Mouse (Mus musculus): ENCODE measurements around the gene Vwce. TPM values are rescaled to one million over a fixed set of nuclear protein-coding genes. Genes with fewer than 3 reads are reported as not detected.

Vwce gene
- polyA plus RNA-seq (2015; fragmentation: Nextera tagmentation; extraction: Ambion mirVana), result 0.38 and 0.39 TPM in 2 replicates

GRCm38 (mm10) chr19:10634106-10634871 lies at the start of gene Vwce:
TSS of gene Vwce (plus strand) at chr19:10634213.
- H3K4me1 ChIP-seq, result peaks cover 18% of the 10 kb centered on the region
- H3K4me2 ChIP-seq (replicated peaks), result peak within 1 kb of the TSS; percentile 98
- WGBS, result 2% methylated on average over 32 of the region's 32 CpGs
- H3K4me3 ChIP-seq, result peak within 1 kb of the TSS; percentile 47
- peaks cover 11% of the 10 kb centered on the region for H3K36me3 ChIP-seq
- H3K9ac ChIP-seq (replicated peaks), result peak within 1 kb of the TSS; percentile 55
- H3K27ac ChIP-seq (replicated peaks), result no peak within 1 kb of the TSS; the same call in 1 of the 2 replicates
- H3K27me3 ChIP-seq, result no peaks in the 10 kb centered on the region
- ATAC-seq (replicated peaks), result peak; percentile 83
- no peaks in the 10 kb centered on the region for H3K9me3 ChIP-seq

- no peak for ATAC-seq (replicated peaks)
- Histone ChIP-seq H3K4me3 (no peak overlapping the region), H3K4me1 (no peaks in the 10 kb centered on the region), H3K9me3 (no peaks in the 10 kb centered on the region), H3K27me3 (no peaks in the 10 kb centered on the region), H3K4me2 (replicated peaks) (no peak overlapping the region), H3K9ac (replicated peaks) (no peak overlapping the region), H3K27ac (replicated peaks) (no peak overlapping the region), H3K36me3 (no peaks in the 10 kb centered on the region)
- WGBS, result 88% methylated on average over 8 of the region's 8 CpGs
Observed at GRCm38 (mm10) chr19:10585112-10585511, 48.9 kb upstream of the Vwce start.

GRCm38 (mm10) chr19:10587231-10587630 lies 46.8 kb upstream of the Vwce start:
- no peaks in the 10 kb centered on the region for H3K9me3 ChIP-seq
- H3K36me3 ChIP-seq, result peaks cover 4% of the 10 kb centered on the region; the same call in 1 of the 2 replicates
- no peaks in the 10 kb centered on the region for H3K27me3 ChIP-seq
- H3K9ac ChIP-seq (replicated peaks), result no peak overlapping the region
- no peak overlapping the region for H3K4me3 ChIP-seq
- H3K4me2 ChIP-seq (replicated peaks), result no peak overlapping the region
- no peak overlapping the region for H3K27ac ChIP-seq (replicated peaks)
- ATAC-seq (replicated peaks), result no peak
- no peaks in the 10 kb centered on the region for H3K4me1 ChIP-seq
- WGBS, result 89% methylated on average over 8 of the region's 8 CpGs

GRCm38 (mm10) chr19:10589127-10589857 lies 44.7 kb upstream of the Vwce start:
- Histone ChIP-seq H3K4me1 (no peaks in the 10 kb centered on the region), H3K4me3 (no peak overlapping the region), H3K4me2 (replicated peaks) (no peak overlapping the region), H3K9me3 (no peaks in the 10 kb centered on the region), H3K36me3 (peaks cover 17% of the 10 kb centered on the region), H3K27ac (replicated peaks) (no peak overlapping the region), H3K9ac (replicated peaks) (no peak overlapping the region), H3K27me3 (no peaks in the 10 kb centered on the region)
- WGBS, result 72% methylated on average over 5 of the region's 5 CpGs
- no peak for ATAC-seq (replicated peaks)

GRCm38 (mm10) chr19:10590301-10590700 lies 43.7 kb upstream of the Vwce start:
- Histone ChIP-seq H3K27me3 (no peaks in the 10 kb centered on the region), H3K27ac (replicated peaks) (no peak overlapping the region), H3K9ac (replicated peaks) (no peak overlapping the region), H3K36me3 (peaks cover 26% of the 10 kb centered on the region), H3K4me1 (no peaks in the 10 kb centered on the region), H3K9me3 (no peaks in the 10 kb centered on the region), H3K4me3 (no peak overlapping the region), H3K4me2 (replicated peaks) (no peak overlapping the region)
- WGBS, result 68% methylated on average over 3 of the region's 3 CpGs
- no peak for ATAC-seq (replicated peaks)

- Histone ChIP-seq H3K27me3 (no peaks in the 10 kb centered on the region), H3K4me1 (no peaks in the 10 kb centered on the region), H3K27ac (replicated peaks) (no peak overlapping the region), H3K9me3 (no peaks in the 10 kb centered on the region), H3K36me3 (peaks cover 31% of the 10 kb centered on the region), H3K4me2 (replicated peaks) (no peak overlapping the region), H3K9ac (replicated peaks) (no peak overlapping the region), H3K4me3 (no peak overlapping the region)
- ATAC-seq (replicated peaks), result no peak
- WGBS, result 92% methylated on average over 6 of the region's 6 CpGs
Observed at GRCm38 (mm10) chr19:10591659-10592377, 42.2 kb upstream of the Vwce start.

GRCm38 (mm10) chr19:10598188-10598587 lies 35.8 kb upstream of the Vwce start:
- 41% methylated on average over 3 of the region's 3 CpGs for WGBS
- no peak overlapping the region for H3K9ac ChIP-seq (replicated peaks)
- no peaks in the 10 kb centered on the region for H3K9me3 ChIP-seq
- no peak overlapping the region for H3K4me2 ChIP-seq (replicated peaks)
- H3K4me3 ChIP-seq, result no peak overlapping the region
- no peaks in the 10 kb centered on the region for H3K27me3 ChIP-seq
- H3K36me3 ChIP-seq, result peaks cover 22% of the 10 kb centered on the region
- H3K4me1 ChIP-seq, result peaks cover 10% of the 10 kb centered on the region
- no peak overlapping the region for H3K27ac ChIP-seq (replicated peaks)
- ATAC-seq (replicated peaks), result no peak

GRCm38 (mm10) chr19:10599648-10600047 lies 34.4 kb upstream of the Vwce start:
- no peaks in the 10 kb centered on the region for H3K27me3 ChIP-seq
- no peak for ATAC-seq (replicated peaks)
- H3K27ac ChIP-seq (replicated peaks), result no peak overlapping the region
- H3K9me3 ChIP-seq, result no peaks in the 10 kb centered on the region
- no peak overlapping the region for H3K4me2 ChIP-seq (replicated peaks)
- H3K36me3 ChIP-seq, result peaks cover 12% of the 10 kb centered on the region; the same call in 1 of the 2 replicates
- H3K4me1 ChIP-seq, result peaks cover 21% of the 10 kb centered on the region
- no peak overlapping the region for H3K4me3 ChIP-seq
- no peak overlapping the region for H3K9ac ChIP-seq (replicated peaks)
- WGBS, result 90% methylated on average over 2 of the region's 2 CpGs

GRCm38 (mm10) chr19:10602247-10602769 lies 31.7 kb upstream of the Vwce start:
- Histone ChIP-seq H3K9me3 (no peaks in the 10 kb centered on the region), H3K4me2 (replicated peaks) (peak overlapping the region; percentile 71), H3K27me3 (no peaks in the 10 kb centered on the region), H3K27ac (replicated peaks) (peak overlapping the region; percentile 95), H3K4me3 (peak overlapping the region; percentile 38), H3K4me1 (peaks cover 36% of the 10 kb centered on the region), H3K9ac (replicated peaks) (peak overlapping the region; percentile 73), H3K36me3 (no peaks in the 10 kb centered on the region)
- 2% methylated on average over 6 of the region's 6 CpGs for WGBS
- ATAC-seq (replicated peaks), result peak; percentile 20; the same call in 1 of the 2 replicates

- peaks cover 2% of the 10 kb centered on the region; the same call in 1 of the 2 replicates for H3K36me3 ChIP-seq
- under 1% methylated on average over 9 of the region's 9 CpGs for WGBS
- peak overlapping the region; percentile 38 for H3K4me3 ChIP-seq
- no peaks in the 10 kb centered on the region for H3K9me3 ChIP-seq
- H3K9ac ChIP-seq (replicated peaks), result peak overlapping the region; percentile 73
- no peaks in the 10 kb centered on the region for H3K27me3 ChIP-seq
- H3K4me2 ChIP-seq (replicated peaks), result peak overlapping the region; percentile 71
- ATAC-seq (replicated peaks), result peak; percentile 73
- H3K4me1 ChIP-seq, result peaks cover 36% of the 10 kb centered on the region
- peak overlapping the region; percentile 95 for H3K27ac ChIP-seq (replicated peaks)
Observed at GRCm38 (mm10) chr19:10602787-10603186, 31.2 kb upstream of the Vwce start.

- no peaks in the 10 kb centered on the region for H3K9me3 ChIP-seq
- peak overlapping the region; percentile 95 for H3K27ac ChIP-seq (replicated peaks)
- peaks cover 36% of the 10 kb centered on the region for H3K4me1 ChIP-seq
- H3K4me2 ChIP-seq (replicated peaks), result no peak overlapping the region
- ATAC-seq (replicated peaks), result no peak
- no peak overlapping the region for H3K9ac ChIP-seq (replicated peaks)
- peaks cover 13% of the 10 kb centered on the region for H3K36me3 ChIP-seq
- H3K4me3 ChIP-seq, result no peak overlapping the region
- no peaks in the 10 kb centered on the region for H3K27me3 ChIP-seq
- 87% methylated on average over 18 of the region's 18 CpGs for WGBS
Observed at GRCm38 (mm10) chr19:10603660-10604523, 30.1 kb upstream of the Vwce start.

Data from forebrain, embryonic 15.5 days (tissue).